Mouse (Mus musculus): ENCODE results near the gene Krt33a.

Gene Krt33a

DNA sequence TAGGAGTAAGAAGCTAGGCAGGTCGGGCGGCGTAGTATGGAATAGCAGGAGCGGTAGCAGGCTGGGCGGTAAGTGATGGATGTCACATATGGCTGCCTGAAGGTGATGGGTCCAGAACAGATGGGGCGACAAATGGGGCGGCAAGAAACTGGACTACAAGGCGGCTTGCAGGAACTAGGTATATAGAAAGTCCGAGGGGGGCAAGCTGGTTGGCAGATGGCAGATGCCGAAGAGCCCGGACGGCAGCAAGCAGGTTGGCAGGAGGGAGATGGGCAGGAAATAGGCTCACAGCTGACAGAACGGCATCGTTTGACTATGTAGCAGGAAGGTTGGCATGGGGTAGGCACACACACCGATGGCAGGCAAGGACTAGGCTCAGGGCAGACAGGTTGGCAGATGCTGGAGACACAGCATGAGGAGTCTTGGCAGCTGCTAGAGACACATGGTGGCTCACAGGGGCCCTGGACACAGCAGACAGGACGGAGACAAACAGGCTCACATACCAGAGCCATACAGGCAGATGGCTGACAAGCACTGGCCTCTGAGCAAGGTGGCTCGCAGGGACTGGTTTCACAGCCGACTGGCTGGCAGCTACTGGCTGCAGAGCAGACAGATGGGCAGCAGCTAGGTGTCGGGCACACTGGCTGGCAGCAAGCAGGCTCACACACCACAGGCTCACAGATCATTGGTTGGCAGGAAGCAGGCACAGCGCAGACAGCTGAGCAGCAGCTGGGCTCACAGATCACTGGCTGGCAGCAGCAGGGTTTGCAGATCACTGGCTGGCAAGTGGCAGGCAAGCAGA is 30.5 kb downstream of the Krt33a start:
- DNase-seq, result peak; percentile 86 to 87

DNA sequence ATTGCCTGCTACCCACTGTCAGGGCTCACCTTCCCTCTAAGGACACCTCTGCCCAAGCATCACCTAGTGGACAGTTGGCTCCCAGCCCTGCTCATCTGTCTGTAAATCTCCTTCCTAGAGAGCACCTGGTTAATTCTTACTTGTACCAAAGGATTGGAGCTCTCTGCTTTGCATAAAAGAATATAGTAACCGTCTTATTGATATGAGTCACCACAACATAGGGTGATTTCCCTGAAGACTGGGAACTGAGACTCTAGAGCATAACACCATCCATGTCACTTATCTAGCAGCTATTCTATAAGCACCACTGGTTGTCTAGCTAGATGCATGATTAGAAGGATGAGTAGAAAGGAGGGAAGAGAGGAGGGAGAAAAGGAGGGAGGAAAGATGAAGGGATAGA is 32.6 kb downstream of the Krt33a start:
- DNase-seq, result no peak

DNA sequence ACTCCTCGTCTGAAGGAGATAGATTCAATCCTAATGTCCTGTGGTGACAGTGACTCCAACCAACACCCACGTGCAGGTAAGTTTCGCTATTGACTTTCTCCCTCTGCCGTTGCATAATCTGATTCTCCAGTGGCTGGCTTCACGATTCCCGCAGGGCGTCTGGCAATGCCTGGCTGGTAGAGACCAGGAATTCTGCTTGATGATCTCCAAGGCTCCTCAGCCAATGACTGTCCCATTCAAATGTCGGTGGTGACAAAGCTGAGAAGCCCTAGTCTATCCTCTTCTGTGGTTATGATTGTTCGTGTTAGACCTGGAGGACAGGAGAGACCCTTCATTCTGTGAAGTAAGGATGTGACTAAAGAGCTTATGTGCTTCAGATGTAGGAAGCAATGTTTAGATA is 33.3 kb downstream of the Krt33a start:
- DNase-seq, result no peak

DNA sequence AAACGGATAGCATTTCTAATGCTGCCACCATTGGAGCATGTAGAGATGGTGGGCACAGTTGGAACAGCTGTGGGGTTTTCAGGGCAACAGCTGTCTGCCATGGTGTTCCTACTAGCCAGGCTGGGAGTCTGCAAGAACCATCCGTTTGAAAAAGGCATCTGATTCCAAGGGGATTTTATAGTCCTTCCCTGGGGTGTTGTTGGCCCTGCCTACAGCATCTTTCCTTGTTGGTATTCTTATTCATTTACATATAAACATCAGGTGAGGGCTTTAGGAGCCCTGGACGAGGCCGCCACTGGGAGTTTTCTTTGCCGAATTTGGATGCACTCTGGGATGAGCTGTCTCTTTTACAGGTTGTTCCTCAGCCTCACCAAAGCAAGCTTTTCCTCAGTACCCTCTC is 37.1 kb downstream of the Krt33a start, which contains the start of gene Krtap29-1:
TSS of gene Krtap29-1 (minus strand) at position 101 of the 400 bp plus-strand sequence.
- DNase-seq, result no peak

DNA sequence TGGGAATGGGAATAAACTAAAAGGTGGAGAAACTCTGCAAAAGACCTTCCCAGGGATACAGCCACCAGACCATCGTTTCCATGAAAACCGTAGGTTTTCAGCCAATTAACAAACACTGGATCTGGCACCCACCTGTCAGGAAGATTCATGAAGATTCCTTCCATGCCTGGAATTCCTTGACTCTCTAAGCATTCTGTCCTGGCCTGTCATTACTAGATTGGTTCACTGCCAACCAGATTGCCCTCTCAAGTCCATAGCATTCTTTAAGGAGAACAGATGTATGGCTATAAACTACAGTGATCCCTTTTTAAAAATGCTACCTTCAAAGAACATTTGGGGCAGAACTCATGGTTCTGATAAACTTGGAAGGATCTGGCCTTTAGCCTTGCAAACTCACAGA is 50.1 kb downstream of the Krt33a start:
- no peak for DNase-seq

DNA sequence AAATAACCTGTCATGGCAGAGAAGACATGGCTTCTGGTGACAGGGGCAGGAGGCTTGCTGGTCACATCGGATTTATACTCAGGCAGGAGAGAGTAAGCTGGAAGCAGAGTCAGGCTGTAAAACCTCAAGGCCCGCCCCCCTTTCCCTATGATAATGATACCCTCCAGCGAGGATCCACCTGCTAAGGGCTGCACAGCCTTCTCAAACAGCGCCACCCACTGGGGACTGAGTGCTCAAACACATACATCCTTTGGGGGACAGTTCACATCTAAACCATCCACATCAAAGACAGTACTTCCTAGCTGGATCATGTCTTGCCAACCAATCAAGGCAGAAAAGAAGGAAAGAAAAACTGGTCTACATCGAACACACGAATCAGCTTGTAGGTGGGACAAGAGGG is 51.8 kb downstream of the Krt33a start:
- DNase-seq, result peak in 1 of 2 experiments; percentile 28
